12 mouse cellular contexts compared by ENCODE assay signal in the genomic region with DNA sequence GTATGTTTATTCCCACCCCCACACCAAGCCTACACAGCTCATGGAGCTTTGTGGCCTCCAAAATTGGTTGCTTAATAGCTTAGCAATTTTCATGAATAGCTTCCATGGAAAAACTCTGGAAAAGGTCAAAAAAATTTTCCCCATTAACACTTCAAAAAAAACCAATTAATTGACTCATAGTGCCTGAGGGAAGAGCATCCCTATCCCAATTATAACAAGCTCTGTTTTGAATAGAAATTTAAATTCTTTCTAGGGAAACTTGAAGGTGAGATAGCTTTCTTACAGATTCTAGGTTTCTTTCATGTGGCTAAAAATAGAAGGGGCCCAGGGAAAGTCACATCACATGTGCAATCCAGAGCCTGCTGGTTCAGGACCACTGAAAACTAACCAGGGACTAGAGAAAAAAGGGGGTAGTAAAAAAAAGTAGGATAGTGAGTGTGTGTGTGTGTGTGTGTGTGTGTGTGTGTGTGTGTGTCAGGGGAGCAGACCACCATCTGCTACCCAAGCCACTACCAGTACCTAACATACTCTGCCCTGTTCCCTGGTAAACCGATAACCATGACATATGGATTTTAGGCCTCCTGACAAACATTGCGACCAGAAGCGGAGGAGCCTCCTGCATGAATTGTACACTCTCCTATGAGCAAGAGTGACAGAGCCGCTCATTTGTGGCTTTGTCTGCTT.
DNase-seq lines count a peak whose midpoint lies in the region; ATAC-seq and TF ChIP-seq lines count a peak whose summit lies in the region.
"Had no signal": no experiment of that assay in that cellular context is flagged by ENCODE, and none has a peak within 500 bp of the region (broad histone marks: within the 10 kb centered on the region; RNA-seq: fewer than 3 reads in every experiment).

No protein-coding gene starts in this region.

- WGBS in lung, embryonic 14.5 days = 28% methylated on average over 4 of the region's 4 CpGs
- 13% methylated on average over 4 of the region's 4 CpGs for WGBS in hindbrain, embryonic 10.5 days
- WGBS in midbrain, embryonic 10.5 days = 18% methylated on average over 4 of the region's 4 CpGs

- H3K9me3 ChIP-seq in lung, embryonic 14.5 days (ENCODE audit: low read depth, low read length) = no peaks in the 10 kb centered on the region
- no peaks in the 10 kb centered on the region for H3K9me3 ChIP-seq in hindbrain, embryonic 10.5 days
- H3K9me3 ChIP-seq in midbrain, embryonic 10.5 days (replicated peaks) = no peaks in the 10 kb centered on the region
- H3K9me3 ChIP-seq: limb, embryonic 15.5 days had no signal

- H3K4me2 ChIP-seq in lung, embryonic 14.5 days = no peak overlapping the region
- H3K4me2 ChIP-seq: limb, embryonic 15.5 days had no signal

- no peaks in the 10 kb centered on the region for H3K27me3 ChIP-seq in lung, embryonic 14.5 days (ENCODE audit: insufficient read depth, low read length)
- H3K27me3 ChIP-seq in hindbrain, embryonic 10.5 days (ENCODE audit: insufficient read depth, poor library complexity, severe bottlenecking) = no peaks in the 10 kb centered on the region
- H3K27me3 ChIP-seq in midbrain, embryonic 10.5 days (ENCODE audit: low read depth, poor library complexity, severe bottlenecking) = no peaks in the 10 kb centered on the region
- H3K27me3 ChIP-seq: limb, embryonic 15.5 days had no signal

- TF ChIP-seq CTCF in lung, embryonic 14.5 days (IDR thresholded peaks at IDR 0.05; ENCODE audit: low read depth) = no peak

- H3K4me3 ChIP-seq in lung, embryonic 14.5 days (ENCODE audit: low read depth, low read length) = no peak overlapping the region
- H3K4me3 ChIP-seq in hindbrain, embryonic 10.5 days = peak overlapping the region; percentile 30
- H3K4me3 ChIP-seq in midbrain, embryonic 10.5 days = peak overlapping the region; percentile 37
- H3K4me3 ChIP-seq: limb, embryonic 15.5 days had no signal

- H3K36me3 ChIP-seq in lung, embryonic 14.5 days (ENCODE audit: insufficient read depth) = no peaks in the 10 kb centered on the region
- H3K36me3 ChIP-seq in hindbrain, embryonic 10.5 days = no peaks in the 10 kb centered on the region
- no peaks in the 10 kb centered on the region for H3K36me3 ChIP-seq in midbrain, embryonic 10.5 days
- H3K36me3 ChIP-seq: limb, embryonic 15.5 days had no signal

- H3K9ac ChIP-seq in lung, embryonic 14.5 days = 0 out of 2 replicates have a peak overlapping the region, but pooled peaks have one; percentile 30
- H3K9ac ChIP-seq: limb, embryonic 15.5 days had no signal

- no peak overlapping the region for H3K27ac ChIP-seq in lung, embryonic 14.5 days (ENCODE audit: low read depth)
- H3K27ac ChIP-seq in hindbrain, embryonic 10.5 days = peak overlapping the region; percentile 94
- peak overlapping the region; percentile 91 for H3K27ac ChIP-seq in midbrain, embryonic 10.5 days (replicated peaks)
- H3K27ac ChIP-seq: limb, embryonic 15.5 days had no signal

- DNase-seq in lung, embryonic 14.5 days = no peak
- DNase-seq in lung, postnatal 14 days = no peak
- no peak for DNase-seq in hindbrain, embryonic 10.5 days (ENCODE audit: low spot score)
- peak; percentile 46 for DNase-seq in midbrain, embryonic 10.5 days (ENCODE audit: low spot score)
- no peak for DNase-seq in cerebellum, adult 11 months
- no peak for DNase-seq in right cerebral cortex, adult 18-20 months
- DNase-seq: cerebellum, postnatal 36 days; lung, postnatal 36 days; thymus, postnatal 14 days had no signal

- H3K4me1 ChIP-seq in lung, embryonic 14.5 days (ENCODE audit: insufficient read depth) = peaks cover 3% of the 10 kb centered on the region; the same call in 1 of the 2 replicates
- peaks cover 43% of the 10 kb centered on the region for H3K4me1 ChIP-seq in hindbrain, embryonic 10.5 days (replicated peaks)
- H3K4me1 ChIP-seq in midbrain, embryonic 10.5 days = peaks cover 40% of the 10 kb centered on the region

- ATAC-seq in lung, embryonic 14.5 days (ENCODE audit: insufficient read depth) = no peak; the same call in 1 of the 2 replicates
- ATAC-seq in erythroid progenitor cell, adult 5-6 weeks (replicated peaks; ENCODE audit: low FRiP score, poor library complexity, severe bottlenecking) = no peak
- ATAC-seq in CD4-positive, CD25-positive, alpha-beta regulatory T cell, adult 4 months = no peak
